Mouse (Mus musculus): ENCODE measurements at regions not wholly inside any gene's neighbourhood (a gene's known extent, or its start where the extent isn't known, plus 50 kb on each side); places are given as distances from the start of the nearest gene placed in this dataset.

GRCm38 (mm10) chr11:18734904-18735664 lies 283.7 kb downstream of the Meis1 start:
- Histone ChIP-seq H3K9ac (no peak overlapping the region), H3K4me2 (replicated peaks) (no peak overlapping the region), H3K4me3 (replicated peaks; ENCODE audit: low read length) (no peak overlapping the region), H3K36me3 (replicated peaks; ENCODE audit: control insufficient read depth, insufficient read depth) (no peaks in the 10 kb centered on the region), H3K4me1 (replicated peaks; ENCODE audit: control insufficient read depth, insufficient read depth, low read length) (no peaks in the 10 kb centered on the region), H3K9me3 (ENCODE audit: control insufficient read depth, low read length) (0 out of 2 replicates have a peak, but pooled peaks cover under 1% of the 10 kb centered on the region), H3K27me3 (ENCODE audit: control insufficient read depth, insufficient read depth, low read length) (no peaks in the 10 kb centered on the region), H3K27ac (no peak overlapping the region)
- WGBS = 95% methylated on average over 4 of the region's 4 CpGs
- ATAC-seq (ENCODE audit: low FRiP score) (no peak), DNase-seq (ENCODE audit: low spot score) (no peak)

- no peak for DNase-seq (ENCODE audit: low spot score)
- Histone ChIP-seq H3K4me3 (replicated peaks; ENCODE audit: low read length) (no peak overlapping the region), H3K9me3 (ENCODE audit: control insufficient read depth, low read length) (no peaks in the 10 kb centered on the region), H3K27me3 (ENCODE audit: control insufficient read depth, insufficient read depth, low read length) (no peaks in the 10 kb centered on the region), H3K36me3 (replicated peaks; ENCODE audit: control insufficient read depth, insufficient read depth) (no peaks in the 10 kb centered on the region), H3K4me2 (replicated peaks) (no peak overlapping the region), H3K4me1 (replicated peaks; ENCODE audit: control insufficient read depth, insufficient read depth, low read length) (no peaks in the 10 kb centered on the region), H3K9ac (no peak overlapping the region), H3K27ac (no peak overlapping the region)
- ATAC-seq (ENCODE audit: low FRiP score) = no peak
- 80% methylated on average over 1 of the region's 1 CpGs for WGBS
Observed at GRCm38 (mm10) chr11:18734075-18734474, 284.7 kb downstream of the Meis1 start.

GRCm38 (mm10) chr11:18729742-18730141 lies 289.0 kb downstream of the Meis1 start:
- no peak overlapping the region for H3K9ac ChIP-seq
- WGBS = 71% methylated on average over 4 of the region's 4 CpGs

GRCm38 (mm10) chr11:18722770-18723169 lies 296.0 kb downstream of the Meis1 start:
- H3K4me2 ChIP-seq (replicated peaks) = no peak overlapping the region
- no peak overlapping the region for H3K27ac ChIP-seq
- H3K36me3 ChIP-seq (replicated peaks; ENCODE audit: control insufficient read depth, insufficient read depth) = no peaks in the 10 kb centered on the region
- WGBS = 71% methylated on average over 8 of the region's 8 CpGs
- DNase-seq (ENCODE audit: low spot score) (no peak), ATAC-seq (ENCODE audit: low FRiP score) (no peak)
- no peak overlapping the region for H3K4me3 ChIP-seq (replicated peaks; ENCODE audit: low read length)
- no peaks in the 10 kb centered on the region for H3K4me1 ChIP-seq (replicated peaks; ENCODE audit: control insufficient read depth, insufficient read depth, low read length)
- no peak overlapping the region for H3K9ac ChIP-seq
- no peaks in the 10 kb centered on the region for H3K27me3 ChIP-seq (ENCODE audit: control insufficient read depth, insufficient read depth, low read length)
- no peaks in the 10 kb centered on the region for H3K9me3 ChIP-seq (ENCODE audit: control insufficient read depth, low read length)

More at GRCm38 (mm10) chr11:18729742-18730141, 289.0 kb downstream of the Meis1 start:
- Histone ChIP-seq H3K4me3 (replicated peaks; ENCODE audit: low read length) (no peak overlapping the region), H3K4me1 (replicated peaks; ENCODE audit: control insufficient read depth, insufficient read depth, low read length) (no peaks in the 10 kb centered on the region), H3K4me2 (replicated peaks) (no peak overlapping the region), H3K9me3 (ENCODE audit: control insufficient read depth, low read length) (no peaks in the 10 kb centered on the region), H3K36me3 (replicated peaks; ENCODE audit: control insufficient read depth, insufficient read depth) (no peaks in the 10 kb centered on the region), H3K27me3 (ENCODE audit: control insufficient read depth, insufficient read depth, low read length) (no peaks in the 10 kb centered on the region), H3K27ac (no peak overlapping the region)
- ATAC-seq (ENCODE audit: low FRiP score) (no peak), DNase-seq (ENCODE audit: low spot score) (no peak)

GRCm38 (mm10) chr11:18715851-18716126 lies 303.0 kb downstream of the Meis1 start:
- 41% methylated on average over 1 of the region's 1 CpGs for WGBS
- no peak overlapping the region for H3K4me3 ChIP-seq (replicated peaks; ENCODE audit: low read length)
- no peaks in the 10 kb centered on the region for H3K27me3 ChIP-seq (ENCODE audit: control insufficient read depth, insufficient read depth, low read length)
- no peak overlapping the region for H3K9ac ChIP-seq
- no peak overlapping the region for H3K27ac ChIP-seq
- no peak for DNase-seq (ENCODE audit: low spot score)
- no peaks in the 10 kb centered on the region for H3K36me3 ChIP-seq (replicated peaks; ENCODE audit: control insufficient read depth, insufficient read depth)
- H3K9me3 ChIP-seq (ENCODE audit: control insufficient read depth, low read length) = no peaks in the 10 kb centered on the region
- no peaks in the 10 kb centered on the region for H3K4me1 ChIP-seq (replicated peaks; ENCODE audit: control insufficient read depth, insufficient read depth, low read length)
- ATAC-seq (ENCODE audit: low FRiP score) = no peak
- H3K4me2 ChIP-seq (replicated peaks) = no peak overlapping the region

- DNase-seq (ENCODE audit: low spot score) (no peak), ATAC-seq (ENCODE audit: low FRiP score) (no peak)
- no peak overlapping the region; the same call in 1 of the 2 replicates for H3K27ac ChIP-seq
- no peak overlapping the region for H3K9ac ChIP-seq
- H3K27me3 ChIP-seq (ENCODE audit: control insufficient read depth, insufficient read depth, low read length) = no peaks in the 10 kb centered on the region
- 53% methylated on average over 2 of the region's 2 CpGs for WGBS
- H3K4me2 ChIP-seq (replicated peaks) = no peak overlapping the region
- H3K9me3 ChIP-seq (ENCODE audit: control insufficient read depth, low read length) = no peaks in the 10 kb centered on the region
- H3K36me3 ChIP-seq (replicated peaks; ENCODE audit: control insufficient read depth, insufficient read depth) = no peaks in the 10 kb centered on the region
- no peaks in the 10 kb centered on the region for H3K4me1 ChIP-seq (replicated peaks; ENCODE audit: control insufficient read depth, insufficient read depth, low read length)
- H3K4me3 ChIP-seq (replicated peaks; ENCODE audit: low read length) = no peak overlapping the region
Observed at GRCm38 (mm10) chr11:18715050-18715850, 303.5 kb downstream of the Meis1 start.

GRCm38 (mm10) chr11:18714400-18714799 lies 304.4 kb downstream of the Meis1 start:
- 57% methylated on average over 5 of the region's 5 CpGs for WGBS
- DNase-seq (ENCODE audit: low spot score) (no peak), ATAC-seq (ENCODE audit: low FRiP score) (no peak)
- no peaks in the 10 kb centered on the region for H3K27me3 ChIP-seq (ENCODE audit: control insufficient read depth, insufficient read depth, low read length)
- no peak overlapping the region for H3K9ac ChIP-seq
- no peaks in the 10 kb centered on the region for H3K9me3 ChIP-seq (ENCODE audit: control insufficient read depth, low read length)
- H3K4me3 ChIP-seq (replicated peaks; ENCODE audit: low read length) = no peak overlapping the region
- H3K27ac ChIP-seq = no peak overlapping the region
- no peaks in the 10 kb centered on the region for H3K36me3 ChIP-seq (replicated peaks; ENCODE audit: control insufficient read depth, insufficient read depth)
- H3K4me2 ChIP-seq (replicated peaks) = no peak overlapping the region
- H3K4me1 ChIP-seq (replicated peaks; ENCODE audit: control insufficient read depth, insufficient read depth, low read length) = no peaks in the 10 kb centered on the region

GRCm38 (mm10) chr11:18712642-18713053 lies 306.1 kb downstream of the Meis1 start:
- ATAC-seq (ENCODE audit: low FRiP score) (no peak), DNase-seq (ENCODE audit: low spot score) (no peak)
- H3K4me3 ChIP-seq (replicated peaks; ENCODE audit: low read length) = no peak overlapping the region
- H3K27ac ChIP-seq = no peak overlapping the region
- H3K36me3 ChIP-seq (replicated peaks; ENCODE audit: control insufficient read depth, insufficient read depth) = no peaks in the 10 kb centered on the region
- WGBS = 68% methylated on average over 10 of the region's 10 CpGs
- no peaks in the 10 kb centered on the region for H3K27me3 ChIP-seq (ENCODE audit: control insufficient read depth, insufficient read depth, low read length)
- H3K9me3 ChIP-seq (ENCODE audit: control insufficient read depth, low read length) = no peaks in the 10 kb centered on the region
- no peak overlapping the region for H3K4me2 ChIP-seq (replicated peaks)
- no peaks in the 10 kb centered on the region for H3K4me1 ChIP-seq (replicated peaks; ENCODE audit: control insufficient read depth, insufficient read depth, low read length)
- no peak overlapping the region for H3K9ac ChIP-seq

- no peaks in the 10 kb centered on the region for H3K36me3 ChIP-seq (replicated peaks; ENCODE audit: control insufficient read depth, insufficient read depth)
- DNase-seq (ENCODE audit: low spot score) (no peak), ATAC-seq (ENCODE audit: low FRiP score) (no peak)
- H3K9ac ChIP-seq = no peak overlapping the region
- H3K4me2 ChIP-seq (replicated peaks) = no peak overlapping the region
- H3K4me3 ChIP-seq (replicated peaks; ENCODE audit: low read length) = no peak overlapping the region
- no peaks in the 10 kb centered on the region for H3K9me3 ChIP-seq (ENCODE audit: control insufficient read depth, low read length)
- no peaks in the 10 kb centered on the region for H3K4me1 ChIP-seq (replicated peaks; ENCODE audit: control insufficient read depth, insufficient read depth, low read length)
- WGBS = 84% methylated on average over 3 of the region's 3 CpGs
- no peak overlapping the region for H3K27ac ChIP-seq
- H3K27me3 ChIP-seq (ENCODE audit: control insufficient read depth, insufficient read depth, low read length) = no peaks in the 10 kb centered on the region
Observed at GRCm38 (mm10) chr11:18709628-18710027, 309.2 kb downstream of the Meis1 start.
